Mouse (Mus musculus) liver, postnatal 0 days (tissue): ENCODE results near the gene Etv3.

ENCODE experiments used
- CTCF ChIP-seq: sonication (generic); IDR thresholded peaks from 2 replicates; pipeline ENCODE4 v1.5.1; 2016; ENCODE audit warnings: antibody characterized with exemption, low read depth
- EP300 ChIP-seq: IDR thresholded peaks from 2 replicates; pipeline ENCODE4 v1.6.1; 2016; ENCODE audit warnings: antibody characterized with exemption, low read depth, mild to moderate bottlenecking

- TF ChIP-seq CTCF (no peak), EP300 (no peak)
These were observed 37.3 kb upstream of the Etv3 start for GRCm38 (mm10) chr3:87487911-87488310.
